Mouse (Mus musculus) hindbrain, embryonic 16.5 days (tissue): ENCODE results near the gene Ssbp3. TPM values are rescaled to one million over a fixed set of nuclear protein-coding genes. Genes with fewer than 3 reads are reported as not detected.

ENCODE experiments used
- polyA plus RNA-seq: library from polyadenylated mRNA; unstranded; fragments of >200 nt; fragmentation: Nextera tagmentation; extraction: Ambion mirVana; gene quantifications from 2 replicates; pipeline ENCODE4 v1.2.1, GENCODE M21; 2015

Ssbp3 gene
- polyA plus RNA-seq, 1 experiment from 2014 or later, result 82.9 TPM

Other genes with a start within 250 kb of the Ssbp3 start
- gene Ttc4, start 231.8 kb upstream of the Ssbp3 start, polyA plus RNA-seq, result 140 and 152 TPM in 2 replicates
- 0.41 and 1.2 TPM in 2 replicates for gene Mroh7, start 179.8 kb upstream of the Ssbp3 start, polyA plus RNA-seq
- gene Fam151a, start 176.8 kb upstream of the Ssbp3 start, polyA plus RNA-seq, result not detected in 2 replicates
- gene Acot11, start 105.7 kb upstream of the Ssbp3 start, polyA plus RNA-seq, result 2.7 and 3.2 TPM in 2 replicates
- 83.2 and 86.8 TPM in 2 replicates for gene Mrpl37, start 156.2 kb downstream of the Ssbp3 start, polyA plus RNA-seq
- gene Cyb5rl, start 156.3 kb downstream of the Ssbp3 start, polyA plus RNA-seq, result 4.4 and 4.7 TPM in 2 replicates
- 0.08 TPM in 1 of 2 replicates, not detected in the other for gene Cdcp2, start 186.2 kb downstream of the Ssbp3 start, polyA plus RNA-seq